Mouse (Mus musculus): ENCODE measurements around the gene Aprt.

The Aprt gene

GRCm38 (mm10) chr8:122551265-122552051, 25.3 kb downstream of the Aprt start, which contains the start of gene Piezo1:
Gene Piezo1, minus strand, starts transcription at chr8:122551329.
- H3K9me3 ChIP-seq (ENCODE audit: low read length): no peaks in the 10 kb centered on the region
- H3K4me1 ChIP-seq (replicated peaks; ENCODE audit: low read depth, low read length): peaks cover 76% of the 10 kb centered on the region
- TF ChIP-seq CTCF (conservative IDR thresholded peaks at IDR 0.05; ENCODE audit: low read length) (peak; percentile 92), POU5F1 (IDR thresholded peaks at IDR 0.05; ENCODE audit: borderline replicate concordance, low read length) (no peak), NANOG (IDR thresholded peaks at IDR 0.05; ENCODE audit: borderline replicate concordance, low read length) (no peak)
- peaks cover 25% of the 10 kb centered on the region for H3K36me3 ChIP-seq (ENCODE audit: insufficient read depth, low read length)
- peaks cover 3% of the 10 kb centered on the region; the same call in 1 of the 2 replicates for H3K27me3 ChIP-seq (ENCODE audit: insufficient read depth, low read length)
- H3K4me3 ChIP-seq (replicated peaks; ENCODE audit: low read length): peak within 1 kb of the TSS; percentile 88

- Histone ChIP-seq H3K4me3 (replicated peaks; ENCODE audit: low read length) (peak overlapping the region; percentile 88), H3K36me3 (ENCODE audit: insufficient read depth, low read length) (peaks cover 27% of the 10 kb centered on the region), H3K4me1 (replicated peaks; ENCODE audit: low read depth, low read length) (peaks cover 76% of the 10 kb centered on the region), H3K27me3 (ENCODE audit: insufficient read depth, low read length) (peaks cover 3% of the 10 kb centered on the region; the same call in 1 of the 2 replicates), H3K9me3 (ENCODE audit: low read length) (no peaks in the 10 kb centered on the region)
- TF ChIP-seq NANOG (IDR thresholded peaks at IDR 0.05; ENCODE audit: borderline replicate concordance, low read length): no peak
- no peak for TF ChIP-seq CTCF (conservative IDR thresholded peaks at IDR 0.05; ENCODE audit: low read length)
- no peak for TF ChIP-seq POU5F1 (IDR thresholded peaks at IDR 0.05; ENCODE audit: borderline replicate concordance, low read length)
Measured at GRCm38 (mm10) chr8:122550995-122551264, 25.8 kb downstream of the Aprt start.

- Histone ChIP-seq H3K4me3 (replicated peaks; ENCODE audit: low read length) (peak overlapping the region; percentile 88), H3K4me1 (replicated peaks; ENCODE audit: low read depth, low read length) (peaks cover 76% of the 10 kb centered on the region), H3K27me3 (ENCODE audit: insufficient read depth, low read length) (peaks cover 3% of the 10 kb centered on the region; the same call in 1 of the 2 replicates), H3K36me3 (ENCODE audit: insufficient read depth, low read length) (peaks cover 27% of the 10 kb centered on the region), H3K9me3 (ENCODE audit: low read length) (no peaks in the 10 kb centered on the region)
- no peak for TF ChIP-seq POU5F1 (IDR thresholded peaks at IDR 0.05; ENCODE audit: borderline replicate concordance, low read length)
- TF ChIP-seq CTCF (conservative IDR thresholded peaks at IDR 0.05; ENCODE audit: low read length): no peak
- no peak for TF ChIP-seq NANOG (IDR thresholded peaks at IDR 0.05; ENCODE audit: borderline replicate concordance, low read length)
Measured at GRCm38 (mm10) chr8:122550234-122550994, 26.3 kb downstream of the Aprt start.

GRCm38 (mm10) chr8:122548891-122549439, 27.7 kb downstream of the Aprt start:
- Histone ChIP-seq H3K4me3 (replicated peaks; ENCODE audit: low read length) (0 out of 2 replicates have a peak overlapping the region, but pooled peaks have one; percentile 26), H3K27me3 (ENCODE audit: insufficient read depth, low read length) (peaks cover 3% of the 10 kb centered on the region; the same call in 1 of the 2 replicates), H3K36me3 (ENCODE audit: insufficient read depth, low read length) (peaks cover 36% of the 10 kb centered on the region), H3K9me3 (ENCODE audit: low read length) (no peaks in the 10 kb centered on the region), H3K4me1 (replicated peaks; ENCODE audit: low read depth, low read length) (peaks cover 83% of the 10 kb centered on the region)
- TF ChIP-seq NANOG (IDR thresholded peaks at IDR 0.05; ENCODE audit: borderline replicate concordance, low read length) (no peak), POU5F1 (IDR thresholded peaks at IDR 0.05; ENCODE audit: borderline replicate concordance, low read length) (no peak), CTCF (conservative IDR thresholded peaks at IDR 0.05; ENCODE audit: low read length) (no peak)

GRCm38 (mm10) chr8:122548331-122548730, 28.4 kb downstream of the Aprt start:
- Histone ChIP-seq H3K36me3 (ENCODE audit: insufficient read depth, low read length) (peaks cover 42% of the 10 kb centered on the region), H3K9me3 (ENCODE audit: low read length) (no peaks in the 10 kb centered on the region), H3K4me1 (replicated peaks; ENCODE audit: low read depth, low read length) (peaks cover 83% of the 10 kb centered on the region), H3K4me3 (replicated peaks; ENCODE audit: low read length) (peak overlapping the region; percentile 37; the same call in 1 of the 2 replicates), H3K27me3 (ENCODE audit: insufficient read depth, low read length) (peaks cover 3% of the 10 kb centered on the region; the same call in 1 of the 2 replicates)
- no peak for TF ChIP-seq POU5F1 (IDR thresholded peaks at IDR 0.05; ENCODE audit: borderline replicate concordance, low read length)

- Histone ChIP-seq H3K4me3 (replicated peaks; ENCODE audit: low read length) (peak overlapping the region; percentile 37), H3K27me3 (ENCODE audit: insufficient read depth, low read length) (peaks cover 3% of the 10 kb centered on the region; the same call in 1 of the 2 replicates), H3K9me3 (ENCODE audit: low read length) (no peaks in the 10 kb centered on the region), H3K4me1 (replicated peaks; ENCODE audit: low read depth, low read length) (peaks cover 84% of the 10 kb centered on the region), H3K36me3 (ENCODE audit: insufficient read depth, low read length) (peaks cover 47% of the 10 kb centered on the region)
- TF ChIP-seq NANOG (IDR thresholded peaks at IDR 0.05; ENCODE audit: borderline replicate concordance, low read length) (no peak), CTCF (conservative IDR thresholded peaks at IDR 0.05; ENCODE audit: low read length) (no peak), POU5F1 (IDR thresholded peaks at IDR 0.05; ENCODE audit: borderline replicate concordance, low read length) (no peak)
Measured at GRCm38 (mm10) chr8:122547815-122548214, 28.9 kb downstream of the Aprt start.

GRCm38 (mm10) chr8:122546811-122547453, 29.8 kb downstream of the Aprt start:
- Histone ChIP-seq H3K36me3 (ENCODE audit: insufficient read depth, low read length) (peaks cover 54% of the 10 kb centered on the region), H3K4me1 (replicated peaks; ENCODE audit: low read depth, low read length) (peaks cover 87% of the 10 kb centered on the region), H3K9me3 (ENCODE audit: low read length) (no peaks in the 10 kb centered on the region), H3K27me3 (ENCODE audit: insufficient read depth, low read length) (peaks cover 3% of the 10 kb centered on the region; the same call in 1 of the 2 replicates), H3K4me3 (replicated peaks; ENCODE audit: low read length) (peak overlapping the region; percentile 37)
- TF ChIP-seq POU5F1 (IDR thresholded peaks at IDR 0.05; ENCODE audit: borderline replicate concordance, low read length) (no peak), CTCF (conservative IDR thresholded peaks at IDR 0.05; ENCODE audit: low read length) (no peak), NANOG (IDR thresholded peaks at IDR 0.05; ENCODE audit: borderline replicate concordance, low read length) (no peak)
